Mouse (Mus musculus): Measurements from ENCODE around the gene Spocd1. TPM values are rescaled to one million over a fixed set of nuclear protein-coding genes. Genes with fewer than 3 reads are reported as not detected.

Spocd1 gene
- polyA plus RNA-seq (2017; shearing (Covaris generic)) = not detected

DNA sequence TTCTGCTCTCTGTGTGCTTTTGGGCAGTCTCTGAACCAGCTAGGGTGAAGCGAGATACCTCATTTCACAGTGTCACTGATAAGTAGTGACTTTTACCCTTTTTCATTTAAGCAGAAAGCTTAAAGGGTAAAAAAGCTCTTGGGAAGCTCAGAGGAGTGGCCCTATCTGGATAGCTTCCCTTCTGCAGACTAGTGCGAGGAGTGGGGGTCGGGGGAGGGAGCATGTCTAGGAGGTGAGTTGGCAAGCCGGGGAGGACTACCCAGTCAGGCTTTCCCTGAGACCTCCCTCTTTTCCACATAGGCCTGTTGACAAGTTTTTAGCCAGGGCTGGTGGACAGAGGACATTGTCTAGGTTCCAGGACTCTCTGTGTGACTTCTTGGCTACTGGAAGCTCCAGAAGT lies at the start of gene Spocd1:
TSS of gene Spocd1 (plus strand) at position 301 of the 400 bp plus-strand sequence.

DNA sequence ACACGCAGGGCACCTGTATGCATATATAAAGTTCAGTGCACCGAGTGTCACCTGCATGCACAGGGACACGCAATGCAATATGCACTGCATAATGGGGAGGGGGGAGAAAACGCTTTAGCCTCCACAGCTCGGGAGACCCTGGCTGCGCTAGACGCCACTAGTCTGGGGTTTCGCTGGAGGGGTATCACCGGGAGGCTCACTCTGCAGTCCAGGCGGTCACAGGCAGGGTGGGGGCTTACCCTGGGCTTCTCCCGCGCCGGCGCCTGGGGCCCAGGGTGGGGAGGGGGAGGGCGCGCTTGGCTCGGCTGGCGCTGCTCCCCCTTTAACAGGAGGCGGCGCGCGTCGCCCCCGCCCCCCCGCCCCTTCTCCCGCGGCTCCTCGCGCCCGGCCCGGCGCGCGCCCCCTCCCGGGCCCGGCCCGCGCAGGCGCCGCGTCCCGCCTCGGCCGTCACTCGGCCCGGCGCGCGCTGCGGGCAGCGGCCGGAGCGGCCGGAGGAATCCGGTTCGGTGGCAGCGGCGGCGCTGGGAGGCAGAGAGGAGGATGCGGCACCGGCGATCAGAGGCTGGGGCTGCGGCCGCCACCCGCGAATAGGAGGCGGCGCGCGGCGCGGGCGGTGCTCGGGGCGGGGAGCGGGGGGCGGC lies 55.5 kb downstream of the Spocd1 start, which contains the start of gene Adgrb2:
TSS of gene Adgrb2 (plus strand) at position 450 of the 641 bp plus-strand sequence.

Other genes starting within 250 kb of the Spocd1 start
- gene Tmem39b, start 232.4 kb upstream of the Spocd1 start, polyA plus RNA-seq (2017; shearing (Covaris generic)) = 19.5 TPM
- 181 TPM for gene Khdrbs1, start 186.9 kb upstream of the Spocd1 start, polyA plus RNA-seq (2017; shearing (Covaris generic))
- 443 TPM for gene Ptp4a2, start 118.0 kb upstream of the Spocd1 start, polyA plus RNA-seq (2017; shearing (Covaris generic))
- gene Adgrb2, start 55.6 kb downstream of the Spocd1 start, polyA plus RNA-seq (2017; shearing (Covaris generic)) = 0.18 TPM
- 0.31 TPM for gene Col16a1, start 118.6 kb downstream of the Spocd1 start, polyA plus RNA-seq (2017; shearing (Covaris generic))
- gene Pef1, start 173.3 kb downstream of the Spocd1 start, polyA plus RNA-seq (2017; shearing (Covaris generic)) = 61.4 TPM
- 0.10 TPM for gene Hcrtr1, start 210.1 kb downstream of the Spocd1 start, polyA plus RNA-seq (2017; shearing (Covaris generic))
- gene Tinagl1, start 245.9 kb downstream of the Spocd1 start, polyA plus RNA-seq (2017; shearing (Covaris generic)) = not detected